Comparison of ENCODE assay signal across 8 mouse cellular contexts in the genomic region with DNA sequence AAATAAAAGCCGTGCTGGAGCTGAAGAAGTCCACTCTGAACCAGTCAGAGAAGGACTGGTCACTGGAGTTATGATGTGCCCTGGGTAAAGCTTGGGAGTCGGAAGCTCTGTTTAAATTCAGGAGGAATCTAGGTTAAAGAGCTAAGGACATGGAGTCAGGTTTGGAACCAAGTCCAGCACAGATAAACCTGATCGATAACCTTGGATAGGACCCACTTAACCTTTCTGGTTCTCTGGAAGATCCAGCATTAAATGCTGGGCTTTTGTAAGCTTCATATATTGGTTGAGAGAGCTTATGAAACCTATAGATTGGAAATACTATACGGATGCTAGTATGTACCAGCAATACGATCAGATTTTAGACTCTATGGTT. TPM values are rescaled to one million over a fixed set of nuclear protein-coding genes. Genes with fewer than 3 reads are reported as not detected.
DNase-seq lines count a peak whose midpoint lies in the region; ATAC-seq and TF ChIP-seq lines count a peak whose summit lies in the region.

No protein-coding gene starts in this region.

- intact Hi-C loops in left cerebral cortex, adult 2 months (cut with DNase I) = loop anchor here (2.0 to 5.0 kb wide), 2 partner anchors 20 to 67 kb away; no protein-coding TSS in a partner anchor

- no peaks in the 10 kb centered on the region for H3K27me3 ChIP-seq in embryonic facial prominence, embryonic 13.5 days
- no peaks in the 10 kb centered on the region for H3K27me3 ChIP-seq in intestine, embryonic 16.5 days (replicated peaks; ENCODE audit: control insufficient read depth, insufficient read depth, low read length)
- no peaks in the 10 kb centered on the region for H3K27me3 ChIP-seq in neural tube, embryonic 13.5 days

- H3K27ac ChIP-seq in left cerebral cortex, adult 2 months = peak overlapping the region; percentile 89
- H3K27ac ChIP-seq in embryonic facial prominence, embryonic 13.5 days = peak overlapping the region; percentile 57; the same call in 1 of the 2 replicates
- H3K27ac ChIP-seq in intestine, embryonic 16.5 days (ENCODE audit: low read length) = no peak overlapping the region; the same call in 1 of the 2 replicates
- H3K27ac ChIP-seq in neural tube, embryonic 13.5 days (replicated peaks) = peak overlapping the region; percentile 85

- H3K9ac ChIP-seq in embryonic facial prominence, embryonic 13.5 days = peak overlapping the region; percentile 88
- H3K9ac ChIP-seq in intestine, embryonic 16.5 days (ENCODE audit: low read depth, low read length) = peak overlapping the region; percentile 76
- H3K9ac ChIP-seq in neural tube, embryonic 13.5 days = peak overlapping the region; percentile 89

- H3K9me3 ChIP-seq in embryonic facial prominence, embryonic 13.5 days = no peaks in the 10 kb centered on the region
- H3K9me3 ChIP-seq in intestine, embryonic 16.5 days (ENCODE audit: control insufficient read depth, low read length) = no peaks in the 10 kb centered on the region
- H3K9me3 ChIP-seq in neural tube, embryonic 13.5 days = no peaks in the 10 kb centered on the region

- TF ChIP-seq CTCF in left cerebral cortex, adult 2 months (IDR thresholded peaks at IDR 0.05) = no peak

- 15% methylated on average over 5 of the region's 5 CpGs for WGBS in embryonic facial prominence, embryonic 13.5 days
- WGBS in intestine, embryonic 16.5 days = 28% methylated on average over 5 of the region's 5 CpGs
- 28% methylated on average over 5 of the region's 5 CpGs for WGBS in neural tube, embryonic 13.5 days

- H3K4me1 ChIP-seq in embryonic facial prominence, embryonic 13.5 days = peaks cover 21% of the 10 kb centered on the region
- peaks cover 17% of the 10 kb centered on the region for H3K4me1 ChIP-seq in intestine, embryonic 16.5 days (ENCODE audit: control insufficient read depth, insufficient read depth, low read length)
- H3K4me1 ChIP-seq in neural tube, embryonic 13.5 days (replicated peaks) = peaks cover 40% of the 10 kb centered on the region

- H3K36me3 ChIP-seq in embryonic facial prominence, embryonic 13.5 days = no peaks in the 10 kb centered on the region
- H3K36me3 ChIP-seq in intestine, embryonic 16.5 days (ENCODE audit: control insufficient read depth, insufficient read depth, low read length) = no peaks in the 10 kb centered on the region
- peaks cover 3% of the 10 kb centered on the region; the same call in 1 of the 2 replicates for H3K36me3 ChIP-seq in neural tube, embryonic 13.5 days

- no peak for DNase-seq in left cerebral cortex, adult 2 months (ENCODE audit: extremely low spot score in 1 of 2, low spot score in 2 of 2)
- no peak for DNase-seq in left cerebral cortex, adult 8-10 months (ENCODE audit: low spot score in 2 of 2)
- no peak for DNase-seq in MN1 (ENCODE audit: low spot score)

- no peak for ATAC-seq in embryonic facial prominence, embryonic 13.5 days (ENCODE audit: insufficient number of reproducible peaks, insufficient read depth, low FRiP score, low TSS enrichment, low read depth)
- ATAC-seq in intestine, embryonic 16.5 days = no peak; the same call in 1 of the 2 replicates
- ATAC-seq in neural tube, embryonic 13.5 days (ENCODE audit: low read depth) = no peak; the same call in 1 of the 2 replicates
- ATAC-seq in megakaryocyte-erythroid progenitor cell, adult 5-6 weeks (replicated peaks; ENCODE audit: low FRiP score, low TSS enrichment, poor library complexity, severe bottlenecking) = no peak
- ATAC-seq in inflammation-experienced regulatory T-cells, adult 6 months = no peak

- peak overlapping the region; percentile 82 for H3K4me3 ChIP-seq in left cerebral cortex, adult 2 months
- peak overlapping the region; percentile 85 for H3K4me3 ChIP-seq in embryonic facial prominence, embryonic 13.5 days
- peak overlapping the region; percentile 71 for H3K4me3 ChIP-seq in intestine, embryonic 16.5 days (ENCODE audit: low read length)
- peak overlapping the region; percentile 67 for H3K4me3 ChIP-seq in neural tube, embryonic 13.5 days

- peak overlapping the region; percentile 91 for H3K4me2 ChIP-seq in embryonic facial prominence, embryonic 13.5 days
- H3K4me2 ChIP-seq in intestine, embryonic 16.5 days (ENCODE audit: low read depth, low read length) = peak overlapping the region; percentile 76
- H3K4me2 ChIP-seq in neural tube, embryonic 13.5 days = peak overlapping the region; percentile 68

RNA-seq across cellular contexts. Expression of a gene that starts 0.7 kb away (rescaled TPM):
- 10 to 100 TPM; 27.5 to 32.1 TPM for total RNA-seq in left cerebral cortex, adult 2 months (2021)
- total RNA-seq in left cerebral cortex, adult 8-10 months (2022) = 10 to 100 TPM; 24.6 to 27.7 (median 26.9) TPM
- polyA plus RNA-seq in embryonic facial prominence, embryonic 13.5 days (2015; fragmentation: Nextera tagmentation; extraction: Ambion mirVana) = 14.1 and 16.9 TPM in 2 replicates
- 14.2 and 16.1 TPM in 2 replicates for polyA plus RNA-seq in intestine, embryonic 16.5 days (2015; fragmentation: Nextera tagmentation; extraction: Ambion mirVana)
- polyA plus RNA-seq in neural tube, embryonic 13.5 days (2015; fragmentation: Nextera tagmentation; extraction: Ambion mirVana) = 27.3 and 28.8 TPM in 2 replicates
- total RNA-seq in megakaryocyte-erythroid progenitor cell, adult 5-6 weeks (2014; fragmentation: Nextera tagmentation) = 10.2 and 14.3 TPM in 2 replicates
- total RNA-seq in megakaryocyte-erythroid progenitor cell, adult 5-6 weeks (2017) = 1.8 and 3.9 TPM in 2 replicates
- polyA plus RNA-seq in inflammation-experienced regulatory T-cells, adult 6 months (2017; shearing (Covaris generic)) = 10 to 100 TPM; 10.9 to 20.0 (median 12.1) TPM

RNA-seq across cellular contexts. Expression of a gene that starts 14.9 kb away (rescaled TPM):
- total RNA-seq in left cerebral cortex, adult 2 months (2021) = 10 to 100 TPM; 18.9 to 19.0 TPM
- total RNA-seq in left cerebral cortex, adult 8-10 months (2022) = 10 to 100 TPM; 17.3 to 20.1 (median 17.7) TPM
- polyA plus RNA-seq in embryonic facial prominence, embryonic 13.5 days (2015; fragmentation: Nextera tagmentation; extraction: Ambion mirVana) = 34.8 and 39.0 TPM in 2 replicates
- polyA plus RNA-seq in intestine, embryonic 16.5 days (2015; fragmentation: Nextera tagmentation; extraction: Ambion mirVana) = 29.2 and 31.2 TPM in 2 replicates
- polyA plus RNA-seq in neural tube, embryonic 13.5 days (2015; fragmentation: Nextera tagmentation; extraction: Ambion mirVana) = 29.8 and 31.3 TPM in 2 replicates
- 26.2 and 32.2 TPM in 2 replicates for total RNA-seq in megakaryocyte-erythroid progenitor cell, adult 5-6 weeks (2014; fragmentation: Nextera tagmentation)
- 34.9 and 36.6 TPM in 2 replicates for total RNA-seq in megakaryocyte-erythroid progenitor cell, adult 5-6 weeks (2017)
- polyA plus RNA-seq in inflammation-experienced regulatory T-cells, adult 6 months (2017; shearing (Covaris generic)) = 10 to 100 TPM; 29.4 to 45.2 (median 41.1) TPM

RNA-seq across cellular contexts. Expression of a gene that starts 57.4 kb away (rescaled TPM):
- total RNA-seq in left cerebral cortex, adult 2 months (2021) = 10 to 100 TPM; 91.2 to 96.0 TPM
- 10 to 100 TPM; 84.8 to 90.2 (median 86.9) TPM for total RNA-seq in left cerebral cortex, adult 8-10 months (2022)
- 49.4 and 53.2 TPM in 2 replicates for polyA plus RNA-seq in embryonic facial prominence, embryonic 13.5 days (2015; fragmentation: Nextera tagmentation; extraction: Ambion mirVana)
- polyA plus RNA-seq in intestine, embryonic 16.5 days (2015; fragmentation: Nextera tagmentation; extraction: Ambion mirVana) = 37.8 and 40.9 TPM in 2 replicates
- 98.0 and 104 TPM in 2 replicates for polyA plus RNA-seq in neural tube, embryonic 13.5 days (2015; fragmentation: Nextera tagmentation; extraction: Ambion mirVana)
- total RNA-seq in megakaryocyte-erythroid progenitor cell, adult 5-6 weeks (2014; fragmentation: Nextera tagmentation) = 19.2 and 19.7 TPM in 2 replicates
- 23.2 and 23.6 TPM in 2 replicates for total RNA-seq in megakaryocyte-erythroid progenitor cell, adult 5-6 weeks (2017)
- polyA plus RNA-seq in inflammation-experienced regulatory T-cells, adult 6 months (2017; shearing (Covaris generic)) = 10 to 100 TPM; 21.3 to 36.0 (median 24.7) TPM
